Mouse (Mus musculus) hindbrain, embryonic 16.5 days (tissue): ENCODE measurements around the gene Tprkb. TPM values are rescaled to one million over a fixed set of nuclear protein-coding genes. Genes with fewer than 3 reads are reported as not detected.
"Not testable (repeated sequence)": the region's sequence is repeated elsewhere in the genome, so short reads cannot be mapped to it uniquely, and the experiment has no call there.

Source experiments
- ATAC-seq: fragments of 200-750 bp; cut with Nextera tagmentation; 2 replicates; pipeline ENCODE4 v1.8.0; 2017; ENCODE audit warnings: moderate TSS enrichment, moderate library complexity
- H3K27ac ChIP-seq: fragments of 300-500 bp; sonication (generic); 2 replicates; pipeline ENCODE4 v1.5.1; 2014; ENCODE audit warnings: low read depth, mild to moderate bottlenecking, control low read depth, low read length, moderate library complexity
- H3K27me3 ChIP-seq: fragments of 300-500 bp; sonication (generic); replicated peaks from 2 replicates; pipeline ENCODE4 v1.6.1; 2014; ENCODE audit warnings: low read length; ENCODE audit not compliant: control insufficient read depth, insufficient read depth
- H3K36me3 ChIP-seq: fragments of 300-500 bp; sonication (generic); 2 replicates; pipeline ENCODE4 v1.6.1; 2014; ENCODE audit warnings: mild to moderate bottlenecking, low read length, moderate library complexity, mixed read lengths; ENCODE audit not compliant: control insufficient read depth, insufficient read depth
- H3K4me1 ChIP-seq: fragments of 300-500 bp; sonication (generic); 2 replicates; pipeline ENCODE4 v1.6.1; 2014; ENCODE audit warnings: low read depth, low read length; ENCODE audit not compliant: control insufficient read depth, insufficient read depth
- H3K4me2 ChIP-seq: fragments of 300-500 bp; sonication (generic); 2 replicates; pipeline ENCODE4 v1.6.1; 2014; ENCODE audit warnings: mild to moderate bottlenecking, low read length, control low read depth, moderate library complexity
- H3K4me3 ChIP-seq: fragments of 300-500 bp; sonication (generic); 2 replicates; pipeline ENCODE4 v1.5.1; 2014; ENCODE audit warnings: mild to moderate bottlenecking, low read length, control low read depth, moderate library complexity
- H3K9ac ChIP-seq: fragments of 300-500 bp; sonication (generic); 2 replicates; pipeline ENCODE4 v1.6.1; 2014; ENCODE audit warnings: low read depth, mild to moderate bottlenecking, control low read depth, low read length, moderate library complexity
- H3K9me3 ChIP-seq: fragments of 300-500 bp; sonication (generic); 2 replicates; pipeline ENCODE4 v1.6.1; 2014; ENCODE audit warnings: mild to moderate bottlenecking, low read length, moderate library complexity; ENCODE audit not compliant: control insufficient read depth
- WGBS: fragments of 180-500 bp; shearing (Covaris S2); extraction: QIAGEN DNeasy Blood & Tissue Kit; methylation state at CpG from one replicate; pipeline ENCODE4 v1.1.7; 2014; 5-methylcytosine and 5-hydroxymethylcytosine counted together
- polyA plus RNA-seq: library from polyadenylated mRNA; unstranded; fragments of >200 nt; fragmentation: Nextera tagmentation; extraction: Ambion mirVana; gene quantifications from 2 replicates; pipeline ENCODE4 v1.2.1, GENCODE M21; 2015

The Tprkb gene
- polyA plus RNA-seq, 1 experiment from 2014 or later, result 49.3 TPM

DNA sequence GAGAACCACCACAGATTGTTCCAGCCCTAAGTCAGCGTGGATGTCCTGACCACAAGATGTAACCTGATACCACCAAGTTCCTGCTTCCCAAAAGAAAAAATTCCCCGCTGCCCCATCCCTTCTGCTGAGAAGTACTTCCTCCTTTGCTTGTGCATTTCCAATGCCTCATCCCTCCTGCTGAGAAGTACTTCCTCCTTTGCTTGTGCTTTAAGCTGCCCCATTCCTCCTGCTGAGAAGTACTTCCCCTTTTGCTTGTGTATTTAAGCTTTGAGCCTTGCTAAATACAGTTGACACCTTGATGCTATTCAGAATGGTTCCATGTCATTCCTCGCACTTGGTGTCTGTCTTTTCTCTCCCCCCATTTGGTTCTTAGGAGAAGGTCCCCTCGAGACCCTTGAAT, 67.1 kb downstream of the Tprkb start:
- not testable (repeated sequence) for H3K27me3 ChIP-seq, H3K36me3 ChIP-seq, H3K9me3 ChIP-seq, H3K27ac ChIP-seq, H3K4me1 ChIP-seq, H3K9ac ChIP-seq, H3K4me2 ChIP-seq, H3K4me3 ChIP-seq, ATAC-seq
- 85% methylated on average over 4 of the region's 4 CpGs for WGBS

Other genes starting within 250 kb of the Tprkb start
- gene Nat8f7, start 198.7 kb upstream of the Tprkb start, polyA plus RNA-seq, result 0.08 TPM in 1 of 2 replicates, not detected in the other
- 0.23 and 0.35 TPM in 2 replicates for gene Nat8f3, start 146.1 kb upstream of the Tprkb start, polyA plus RNA-seq
- gene Nat8f6, start 90.9 kb upstream of the Tprkb start, polyA plus RNA-seq, result not detected in 2 replicates
- gene Nat8f5, start 90.9 kb upstream of the Tprkb start, polyA plus RNA-seq, result 0.36 TPM in 1 of 2 replicates, not detected in the other
- gene Nat8, start 79.8 kb upstream of the Tprkb start, polyA plus RNA-seq, result 0.23 TPM in 1 of 2 replicates, not detected in the other
- not detected in 2 replicates for gene Nat8f2, start 42.7 kb upstream of the Tprkb start, polyA plus RNA-seq
- gene Nat8f4, start 7.0 kb upstream of the Tprkb start, polyA plus RNA-seq, result 7.4 and 7.7 TPM in 2 replicates
- gene Nat8f1, start 3.8 kb downstream of the Tprkb start, polyA plus RNA-seq, result 20.1 and 20.4 TPM in 2 replicates
- 40.7 and 46.7 TPM in 2 replicates for gene Dusp11, start 49.8 kb downstream of the Tprkb start, polyA plus RNA-seq
- gene Figla, start 104.3 kb downstream of the Tprkb start, polyA plus RNA-seq, result not detected in 2 replicates
- 132 and 139 TPM in 2 replicates for gene Add2, start 116.8 kb downstream of the Tprkb start, polyA plus RNA-seq